Mouse (Mus musculus) adrenal gland, postnatal 36 days (tissue): ENCODE measurements around the gene Dpp9. TPM values are rescaled to one million over a fixed set of nuclear protein-coding genes. Genes with fewer than 3 reads are reported as not detected.

Experiments used
- DNase-seq, 2 experiments: peaks; one replicate each; pipeline ENCODE4 v3.0.0; 2021; ENCODE audit warnings: mixed read lengths in 1 of 2
- total RNA-seq, 2 experiments: library from RNA; stranded (reverse); gene quantifications; 2 replicates each; pipeline ENCODE4 v1.2.3; 2021

Gene Dpp9
- total RNA-seq, 2 experiments from 2014 or later: 35.5 to 41.0 TPM

DNA sequence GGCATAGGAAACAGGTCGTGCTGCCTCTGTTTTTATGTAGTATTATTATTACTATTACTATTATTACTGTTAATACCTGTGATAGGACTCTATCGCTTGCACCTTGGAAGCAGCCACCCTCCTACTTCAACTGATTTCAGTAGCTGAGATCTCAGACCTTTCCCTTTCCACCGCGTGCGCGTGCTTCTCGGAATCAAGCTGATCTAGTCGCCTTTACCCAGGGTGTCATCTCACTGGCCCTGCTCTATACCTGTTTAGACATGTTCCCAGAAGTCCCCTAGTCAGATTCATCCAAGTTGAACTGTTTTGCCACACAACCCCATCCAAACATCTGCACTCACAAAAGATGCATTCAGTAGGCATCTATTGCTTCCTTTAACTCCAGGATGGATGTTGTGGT lies 14.7 kb upstream of the Dpp9 start:
- DNase-seq: no peak

DNA sequence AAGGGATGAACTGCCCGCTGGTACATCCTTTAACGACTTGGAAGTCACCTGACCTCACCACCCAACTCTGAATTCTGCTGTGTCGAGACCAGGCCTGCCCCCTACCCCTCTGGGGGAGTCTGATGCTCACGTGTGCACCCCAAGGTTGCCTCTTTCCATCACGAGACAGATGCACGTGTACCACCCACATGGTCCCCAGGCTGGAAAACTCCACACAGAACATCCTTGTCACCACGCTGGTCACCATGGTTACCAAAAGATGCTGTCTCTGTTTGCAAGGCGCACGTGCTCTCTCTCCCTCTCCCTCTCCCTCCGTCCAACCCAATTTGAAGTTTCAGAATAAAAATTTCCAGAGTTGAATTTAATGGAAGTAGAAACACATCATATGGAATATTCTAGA lies 11.2 kb upstream of the Dpp9 start:
- no peak for DNase-seq

DNA sequence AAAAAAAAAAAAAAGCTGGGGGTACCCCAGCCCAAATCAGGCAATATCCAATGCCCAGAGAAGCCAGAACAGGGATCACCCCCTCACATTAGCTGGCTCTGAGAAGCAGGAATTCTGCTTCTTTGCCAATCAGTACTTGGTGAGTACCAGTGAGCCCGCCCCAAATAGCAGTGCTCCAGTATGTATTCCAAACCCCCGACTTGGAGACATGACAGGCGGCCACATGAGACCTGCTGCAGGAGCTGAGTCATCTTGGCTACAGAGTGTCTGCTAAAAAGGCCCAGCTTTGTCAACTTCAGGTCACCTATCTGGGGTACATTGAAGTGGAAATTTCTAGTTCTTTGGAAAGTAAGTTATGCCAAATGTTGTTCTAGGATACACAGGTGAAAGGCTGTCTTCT lies 7.9 kb upstream of the Dpp9 start:
- no peak for DNase-seq

DNA sequence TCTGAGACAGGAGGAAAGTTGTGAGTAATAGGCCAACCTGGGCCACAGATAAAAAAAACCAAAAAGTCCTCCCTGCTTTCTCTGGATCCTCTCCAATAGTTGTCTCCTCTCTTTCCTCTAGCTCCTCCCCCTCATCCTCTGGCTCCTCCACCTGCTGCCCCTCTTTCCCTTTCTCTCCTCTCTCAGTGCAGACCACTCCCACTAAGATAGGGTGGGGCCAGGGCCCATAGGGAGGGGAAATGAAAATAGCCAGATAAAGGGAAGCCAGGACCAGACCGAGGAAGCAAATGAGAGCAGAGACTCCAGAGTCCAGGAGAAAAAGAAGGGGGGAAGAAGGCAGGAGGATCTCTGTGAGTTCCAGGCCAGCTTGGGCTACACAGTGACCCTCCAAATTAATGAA lies 6.2 kb upstream of the Dpp9 start:
- DNase-seq: no peak

DNA sequence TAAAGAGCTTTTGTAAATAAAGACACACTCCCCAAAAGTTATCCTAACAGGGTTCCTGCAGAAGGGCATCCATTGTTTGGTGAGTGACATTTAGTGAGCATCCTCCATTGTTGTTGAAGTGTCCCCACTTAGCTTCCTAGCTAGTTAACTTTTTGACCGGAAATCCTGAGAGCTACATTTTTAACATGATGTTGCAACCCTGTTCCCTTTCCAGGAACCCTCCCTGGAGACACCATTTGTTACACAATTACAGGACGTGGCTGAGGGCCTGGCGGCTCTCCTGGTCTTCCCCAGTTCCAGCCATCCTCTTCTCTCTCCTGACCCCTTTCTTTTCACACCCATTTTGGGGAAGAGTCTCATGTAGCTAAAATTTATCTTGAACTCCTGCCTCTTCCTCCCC lies 1.1 kb upstream of the Dpp9 start:
- peak; percentile 38 to 68 for DNase-seq

DNA sequence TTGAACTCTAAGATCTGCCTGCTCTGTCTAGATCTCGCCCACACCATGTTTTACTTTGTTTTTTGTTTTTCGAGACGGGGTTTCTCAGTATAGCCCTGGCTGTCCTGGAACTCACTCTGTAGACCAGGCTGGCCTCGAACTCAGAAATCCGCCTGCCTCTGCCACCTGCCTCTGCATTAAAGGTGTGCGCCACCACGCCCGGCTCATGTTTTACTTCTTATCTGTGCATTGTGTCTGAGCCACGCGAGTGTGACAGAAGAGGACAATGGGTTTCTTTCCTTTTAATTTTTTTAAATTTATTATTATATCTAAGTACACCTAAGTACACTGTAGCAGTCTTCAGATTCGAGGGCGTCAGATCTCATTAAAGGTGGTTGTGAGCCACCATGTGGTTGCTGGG lies 546 bp upstream of the Dpp9 start:
- no peak for DNase-seq

DNA sequence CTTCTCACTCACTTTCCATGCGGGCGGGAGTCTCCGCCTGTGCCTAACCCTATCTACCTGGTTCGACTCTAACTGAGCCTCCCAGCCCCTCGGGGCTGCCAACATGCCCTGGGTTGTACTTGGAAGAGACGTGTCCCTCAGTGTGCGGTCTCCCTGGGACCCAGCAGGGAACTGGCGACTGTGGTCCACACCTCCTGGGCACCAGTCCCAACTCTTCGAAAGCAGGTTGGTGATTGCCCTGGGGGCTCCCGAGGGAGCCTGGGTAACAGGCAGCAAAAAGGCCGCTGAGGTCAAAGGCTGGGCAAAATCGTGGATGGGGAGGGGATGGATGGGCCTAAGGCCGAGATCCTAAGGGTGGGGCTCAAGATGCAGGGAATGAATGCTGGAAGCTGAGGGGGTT lies 1.0 kb downstream of the Dpp9 start:
- DNase-seq: peak in 1 of 2 experiments; percentile 46

DNA sequence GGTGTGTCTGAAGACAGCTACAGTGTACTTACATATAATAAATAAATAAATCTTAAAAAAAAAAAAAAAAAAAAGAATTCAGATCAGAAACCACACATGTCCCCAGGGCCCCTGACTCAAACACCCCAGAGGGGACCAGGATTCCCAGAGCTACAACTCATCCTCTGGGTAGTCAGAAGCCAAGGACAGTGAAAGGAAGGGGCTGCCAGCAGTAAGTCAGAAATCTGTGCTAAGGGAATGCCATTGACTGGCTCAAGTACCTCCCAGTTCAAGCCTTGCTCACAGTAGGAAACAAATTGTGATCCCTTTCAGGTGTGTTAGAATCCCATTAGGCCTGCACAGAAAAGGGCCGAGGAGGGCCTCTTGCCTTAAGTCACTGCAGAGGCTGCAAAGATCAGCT lies 4.5 kb downstream of the Dpp9 start:
- DNase-seq: peak; percentile 24 to 38

DNA sequence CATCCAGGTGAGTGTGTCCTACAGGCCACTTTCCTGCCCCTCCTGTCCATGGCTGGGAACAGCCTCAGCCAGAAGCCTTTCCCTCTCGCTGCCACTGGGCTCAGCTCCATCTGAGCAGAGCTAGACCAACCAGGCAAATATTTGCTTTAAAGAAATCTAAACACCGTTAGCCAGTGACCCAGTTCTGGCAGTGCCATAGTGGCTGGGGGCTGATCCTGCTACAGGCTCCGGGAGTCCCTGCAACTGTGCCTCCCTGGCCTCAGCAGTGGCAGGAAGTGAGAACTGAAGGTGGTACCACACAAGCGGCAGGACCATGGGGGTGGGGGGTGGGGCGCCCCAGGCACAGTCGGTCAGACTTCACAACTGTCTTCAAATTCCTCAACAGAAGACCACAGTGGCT lies 6.0 kb downstream of the Dpp9 start:
- DNase-seq: no peak

DNA sequence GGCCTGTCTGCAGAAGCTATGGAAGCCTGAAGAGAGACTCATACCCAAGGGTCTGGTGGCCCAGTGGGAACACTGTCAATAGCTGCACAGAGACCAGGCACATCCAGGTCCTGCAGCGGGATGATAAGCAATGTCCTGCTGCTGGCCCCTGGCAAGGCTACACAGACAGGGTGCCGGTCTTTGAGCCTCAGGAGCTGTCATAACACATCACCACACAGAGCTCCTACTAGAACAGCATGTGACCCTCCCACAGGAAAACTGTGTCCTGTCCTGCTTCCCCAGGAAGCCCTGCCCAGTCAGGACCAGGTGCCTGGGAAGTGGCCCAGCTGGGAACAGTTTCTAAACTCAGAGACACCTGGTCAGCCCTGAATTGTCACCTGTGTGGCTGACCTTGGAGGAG lies 7.6 kb downstream of the Dpp9 start:
- DNase-seq: no peak

DNA sequence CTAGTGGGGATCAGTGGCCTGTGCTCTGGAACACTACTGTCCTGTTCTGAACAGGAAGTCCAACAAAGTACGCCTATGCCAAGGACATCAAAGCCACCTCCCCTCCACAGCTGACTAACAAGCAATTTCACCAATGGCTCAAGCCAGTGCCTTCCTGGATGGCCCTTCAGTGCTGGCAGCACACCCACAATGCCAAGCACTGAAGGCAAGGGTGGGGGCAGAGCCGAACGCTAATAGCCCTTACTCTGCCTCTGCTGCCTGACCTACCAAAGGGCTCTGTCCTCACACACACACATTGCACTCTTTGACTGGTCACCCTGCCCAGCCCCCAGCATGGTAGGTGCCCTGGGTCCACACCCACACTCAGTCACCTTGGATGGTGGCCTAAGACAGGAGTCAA lies 9.9 kb downstream of the Dpp9 start:
- DNase-seq: peak in 1 of 2 experiments; percentile 47

DNA sequence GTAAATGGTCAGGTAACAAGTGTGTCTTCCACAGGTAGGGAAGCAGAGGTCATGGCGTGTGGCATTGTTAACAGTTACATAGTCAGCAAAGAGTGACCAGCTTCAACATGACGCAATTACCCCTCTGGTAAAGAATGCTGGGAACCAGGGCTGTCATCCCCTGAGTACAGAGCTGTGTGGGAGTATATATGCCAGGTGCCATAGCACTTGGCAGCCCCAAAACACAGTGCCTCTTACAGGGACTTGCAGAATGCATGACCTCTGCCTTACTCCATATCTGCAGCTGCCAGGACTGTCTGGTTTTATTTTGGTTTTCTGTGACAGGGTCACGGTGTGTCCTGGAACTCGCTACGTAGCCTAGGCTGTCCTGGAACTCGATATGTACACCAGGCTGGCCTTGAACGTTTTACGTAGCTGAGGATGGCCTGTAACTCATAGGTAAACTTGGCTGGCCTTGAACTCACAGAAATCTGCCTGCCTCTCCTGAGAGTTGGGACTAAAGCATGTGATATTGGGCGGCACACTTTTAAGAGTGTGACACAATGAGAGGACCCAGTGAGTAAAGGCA lies 10.7 kb downstream of the Dpp9 start:
- DNase-seq: no peak

DNA sequence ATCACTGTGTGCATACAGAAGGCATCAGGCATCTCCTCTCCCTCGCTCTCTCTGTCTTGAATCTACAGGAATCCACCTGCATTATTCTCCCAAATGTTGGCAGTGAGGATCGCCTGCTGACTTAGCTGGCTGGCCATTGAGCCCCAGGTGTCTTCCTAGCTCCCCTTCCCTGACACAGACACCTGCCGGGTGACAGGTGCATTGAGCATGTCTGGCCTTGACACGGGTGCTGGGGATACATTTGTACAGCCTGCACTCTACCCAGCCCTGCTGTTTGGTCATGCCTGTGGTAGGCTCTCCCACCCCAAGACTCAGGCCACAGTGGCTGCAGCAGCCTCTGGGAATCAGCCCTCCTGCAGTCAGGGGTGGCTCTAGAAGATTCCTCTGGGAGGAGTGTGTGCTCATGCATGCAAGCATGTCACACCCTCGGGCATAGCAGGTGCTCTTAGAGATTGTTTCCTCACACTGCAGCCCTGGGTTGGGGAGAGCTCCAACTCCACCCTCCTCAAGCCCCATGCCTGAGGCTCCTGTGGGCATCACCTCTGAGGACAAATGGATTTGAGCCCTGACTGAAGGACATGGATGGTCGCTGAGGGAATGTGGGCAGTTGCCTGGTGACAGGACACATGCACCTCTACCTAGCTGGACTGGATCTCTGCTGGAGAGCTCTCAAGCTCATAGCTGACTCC lies 11.6 kb downstream of the Dpp9 start:
- DNase-seq: no peak

DNA sequence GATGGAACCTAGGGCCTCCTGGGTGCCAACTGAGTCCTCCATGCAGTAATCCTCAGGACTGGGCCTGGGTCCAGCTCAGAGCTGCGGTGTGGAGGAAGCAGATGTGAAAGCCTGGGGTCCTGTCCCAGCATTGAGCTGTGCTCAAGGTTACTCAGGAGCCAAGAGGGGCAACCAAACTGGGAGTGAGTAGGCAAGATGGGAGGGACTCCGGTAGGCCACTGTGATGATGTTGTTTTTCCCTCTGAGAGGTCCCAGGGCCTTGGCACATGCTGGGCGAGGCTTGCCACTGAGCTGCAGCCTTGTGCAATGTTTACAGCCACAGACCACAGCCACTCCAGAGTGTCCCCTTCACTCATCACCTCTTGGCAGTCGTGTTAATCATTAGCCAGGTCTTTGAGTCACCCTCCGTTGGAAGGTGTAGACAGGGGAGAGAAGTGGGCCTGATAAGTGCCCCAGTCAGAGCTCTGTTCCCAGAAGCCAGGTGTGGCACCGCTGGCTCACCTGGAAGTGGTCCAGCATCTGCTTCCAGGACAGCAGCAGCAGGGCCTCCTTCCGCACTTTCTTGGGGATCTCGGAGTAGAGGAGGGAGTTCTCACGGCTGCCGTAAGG lies 12.3 kb downstream of the Dpp9 start:
- no peak for DNase-seq

DNA sequence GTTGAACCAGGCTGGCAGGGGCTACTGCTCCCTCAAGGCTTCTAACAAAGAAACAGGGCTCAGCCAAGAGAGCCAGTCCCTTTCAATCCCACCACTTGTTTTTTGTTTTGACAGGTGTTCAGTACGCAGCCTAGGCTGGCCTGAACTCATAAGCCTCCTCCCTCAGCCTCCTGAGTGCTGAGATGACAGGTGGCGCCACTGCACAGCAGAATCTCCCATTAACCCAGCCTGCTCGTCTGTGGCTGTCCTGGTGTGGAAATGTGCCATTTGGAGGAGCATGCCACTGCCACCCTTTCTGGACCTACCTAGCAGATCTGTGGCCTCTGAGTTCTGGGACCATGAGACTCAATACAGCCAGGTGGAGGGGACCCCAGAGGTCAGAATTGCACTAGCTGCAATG lies 15.0 kb downstream of the Dpp9 start:
- DNase-seq: no peak

DNA sequence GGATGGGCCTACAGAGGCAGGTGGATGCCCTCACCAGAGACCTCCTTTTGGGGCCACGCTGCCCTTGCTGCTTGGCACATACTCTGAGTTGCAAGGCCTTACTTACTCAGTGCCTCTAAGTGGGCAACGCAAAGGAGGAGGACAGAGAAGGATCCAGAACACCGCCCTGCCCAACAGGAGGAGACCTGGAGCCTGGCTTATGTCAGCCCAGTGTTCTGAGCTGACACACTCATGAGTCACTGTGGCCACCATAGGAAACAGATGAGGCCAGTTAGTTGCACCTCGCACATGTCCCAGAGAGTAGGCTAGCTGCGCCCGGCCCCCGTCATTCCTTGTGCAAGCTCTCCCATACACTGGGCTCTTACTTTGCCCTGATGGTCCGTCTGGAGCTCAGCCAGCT lies 16.2 kb downstream of the Dpp9 start:
- no peak for DNase-seq

DNA sequence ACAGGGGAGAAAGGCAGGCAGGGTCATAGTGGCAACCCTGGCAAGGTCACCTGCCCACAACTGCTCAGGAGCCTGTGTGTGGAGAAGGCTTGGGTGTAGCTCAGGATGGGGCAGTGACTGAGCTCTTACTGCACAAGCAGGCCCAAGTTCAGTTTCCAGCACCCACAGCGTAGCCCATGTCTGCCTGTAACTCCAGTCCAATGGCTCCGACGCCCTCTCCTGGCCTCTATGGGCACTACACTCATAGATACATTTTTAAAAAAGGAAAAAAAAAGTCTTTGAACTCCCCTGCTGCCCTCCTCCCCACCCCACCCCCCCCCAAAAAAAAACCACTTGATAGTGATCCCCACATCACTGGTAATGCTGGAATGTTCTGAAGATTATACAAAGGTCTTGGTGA lies 17.1 kb downstream of the Dpp9 start:
- no peak for DNase-seq

DNA sequence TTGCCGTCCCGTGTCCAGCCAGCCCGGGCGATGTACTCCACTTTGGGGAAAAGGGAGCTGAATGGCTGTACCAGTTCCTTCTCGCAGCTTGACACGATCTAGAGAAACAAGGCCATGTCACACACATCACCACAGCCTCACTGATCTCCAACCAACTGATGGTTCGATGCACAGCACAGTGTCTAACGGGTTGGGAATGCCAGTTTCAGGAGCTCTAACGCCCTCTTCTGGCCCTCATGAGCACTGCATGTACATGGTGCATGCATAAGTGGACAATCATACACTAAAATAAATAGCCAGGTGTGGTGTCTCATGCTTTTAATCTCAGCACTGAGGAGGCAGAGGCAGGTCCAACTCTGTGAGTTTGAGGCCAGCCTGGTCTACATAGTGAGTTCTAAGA lies 18.1 kb downstream of the Dpp9 start:
- no peak for DNase-seq

DNA sequence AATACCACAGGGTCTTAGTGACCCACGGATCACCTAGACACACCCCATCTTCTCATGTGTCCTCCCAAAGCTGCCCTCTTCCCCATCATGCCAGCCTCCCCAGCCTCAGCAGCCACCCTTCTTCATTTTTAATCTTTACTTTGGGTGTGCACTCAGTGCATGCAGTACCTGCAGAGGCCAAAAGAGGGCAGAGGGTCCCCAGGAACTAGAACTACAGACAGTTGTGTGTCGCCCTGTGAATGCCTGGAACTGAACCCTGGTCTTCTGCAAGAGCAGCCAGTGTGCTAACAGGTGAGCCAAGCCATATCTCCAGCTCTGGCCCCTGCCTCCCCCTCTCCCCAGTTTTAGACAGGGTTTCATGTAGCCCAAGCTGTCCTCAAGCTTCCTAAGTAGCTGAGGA lies 21.8 kb downstream of the Dpp9 start:
- no peak for DNase-seq

DNA sequence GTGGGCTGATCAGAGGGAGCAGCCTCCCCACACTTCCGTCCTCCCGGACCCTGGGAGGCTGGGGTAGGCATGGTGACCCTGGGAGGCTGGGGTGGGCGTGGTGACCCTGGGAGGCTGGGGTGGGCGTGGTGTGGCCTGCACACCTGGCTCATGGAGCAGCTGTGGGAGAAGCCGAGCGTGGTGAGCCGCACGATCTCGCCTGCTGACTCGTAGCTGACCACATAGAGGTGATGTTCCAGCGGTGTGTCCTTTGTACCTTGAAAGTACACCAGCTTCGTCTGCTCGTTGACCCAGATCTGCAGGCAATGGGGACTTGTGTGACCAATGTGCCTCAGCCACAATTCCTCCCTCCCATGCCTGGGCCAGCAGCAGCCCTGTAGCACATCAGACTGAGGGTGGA lies 23.9 kb downstream of the Dpp9 start:
- DNase-seq: no peak

DNA sequence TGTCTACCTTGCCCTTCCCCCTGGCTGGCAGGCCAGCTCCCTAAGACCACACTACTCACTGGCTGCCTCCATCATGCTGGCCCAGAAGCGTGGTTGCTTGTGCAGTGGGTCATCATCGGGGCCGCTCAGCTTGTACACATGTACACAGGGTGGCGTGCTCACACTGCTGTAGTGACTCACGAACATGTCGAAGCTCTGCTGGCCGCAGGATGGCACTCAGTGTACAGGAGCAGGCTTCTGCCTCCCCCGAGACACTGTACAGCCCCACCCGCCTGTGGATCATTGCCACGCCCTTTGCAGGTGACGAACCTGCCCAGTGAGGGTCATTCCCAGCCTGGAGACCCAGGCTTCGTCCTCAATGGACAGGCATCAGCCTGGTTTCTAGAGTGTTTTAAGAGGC lies 24.3 kb downstream of the Dpp9 start:
- no peak for DNase-seq

DNA sequence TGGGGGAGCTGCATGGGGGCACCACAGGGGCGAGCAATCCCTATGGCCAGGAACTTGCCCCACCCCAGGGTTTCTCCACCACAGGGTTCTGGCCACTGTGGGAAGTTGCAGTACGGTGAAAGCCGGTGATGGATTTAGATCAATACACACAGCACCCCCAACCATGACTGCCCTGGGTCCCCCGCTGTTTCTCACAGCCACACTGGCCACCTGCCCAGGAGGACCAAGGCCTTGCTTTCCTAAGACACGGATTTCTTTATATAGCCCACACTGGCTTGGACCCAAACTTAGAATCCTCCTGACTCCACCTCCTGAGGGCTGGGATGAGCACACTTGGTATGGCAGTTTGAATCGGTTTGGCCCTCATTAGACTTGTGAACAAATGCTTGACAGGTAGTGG lies 27.4 kb downstream of the Dpp9 start:
- DNase-seq: no peak

DNA sequence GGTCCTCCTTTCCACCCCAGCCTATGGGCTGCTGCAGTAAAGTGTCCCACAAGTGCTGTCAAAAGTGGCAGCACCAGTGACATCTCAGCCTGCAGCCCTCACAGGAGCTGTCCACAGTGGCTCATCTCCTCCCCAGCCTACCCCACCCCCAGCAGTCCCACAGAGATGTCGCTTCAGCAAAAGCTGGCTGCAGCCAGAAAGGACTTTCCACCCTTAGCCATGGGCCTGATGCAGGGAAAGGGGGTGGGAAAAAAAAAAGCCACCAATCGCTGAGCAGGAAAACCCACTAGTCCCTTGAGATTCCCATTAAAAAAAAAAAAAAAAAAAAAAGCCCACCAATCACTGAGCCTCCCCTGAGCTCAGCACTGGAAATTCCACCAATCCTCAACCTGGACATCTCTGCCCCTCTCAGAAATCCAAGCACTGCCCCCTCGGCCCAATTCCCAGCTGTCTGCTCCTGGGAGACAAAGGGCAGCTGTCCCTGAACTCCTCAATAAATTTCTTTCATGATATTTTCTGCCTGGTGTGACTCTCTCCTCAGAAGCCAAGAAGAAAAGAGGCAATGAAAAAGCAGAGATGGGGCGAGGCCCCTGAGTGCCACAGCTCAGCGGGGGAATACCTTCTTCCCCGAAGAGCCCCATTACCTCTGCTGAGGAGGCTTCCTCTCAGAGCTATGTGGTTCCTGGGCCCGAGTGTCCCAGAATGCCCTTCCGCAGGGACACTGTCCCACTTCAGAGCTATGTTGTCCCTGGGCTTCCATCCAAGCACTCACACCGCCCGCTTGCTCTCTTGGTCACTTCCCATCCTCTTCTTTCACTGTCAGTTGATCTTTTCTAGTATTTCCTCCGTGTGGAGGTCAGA lies 33.2 kb downstream of the Dpp9 start:
- peak; percentile 85 to 86 for DNase-seq
